Mouse (Mus musculus): Measurements from ENCODE around the gene Thyn1.

Thyn1 gene

GRCm38 (mm10) chr9:26999461-27000395 lies at the start of gene Thyn1, which contains the start of gene Acad8:
Gene Thyn1, plus strand, starts transcription at chr9:26999710.
Gene Acad8, minus strand, starts transcription at chr9:26999566.
- peak; percentile 86 to 90 for DNase-seq (ENCODE audit: low read depth in 2 of 2, low spot score in 2 of 2)

DNA sequence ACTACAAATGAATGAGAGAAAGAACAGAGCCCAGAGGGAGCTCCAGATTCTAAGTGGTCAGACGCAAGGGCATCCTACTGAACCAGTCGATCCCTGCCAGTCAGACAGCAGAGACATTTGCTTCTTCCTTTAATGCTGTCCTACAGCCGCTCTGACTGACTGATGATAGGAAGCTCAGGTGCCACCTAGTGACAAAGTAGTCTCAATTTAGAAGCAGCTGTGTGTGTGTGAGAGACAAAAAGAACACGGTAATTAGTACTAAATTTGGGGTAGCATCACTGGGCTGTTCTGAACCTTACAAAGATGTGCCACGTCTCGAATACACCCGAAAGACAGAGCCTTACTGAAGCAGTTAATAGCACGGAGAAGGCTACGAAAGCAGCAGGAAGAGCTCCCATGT lies 21.8 kb upstream of the Thyn1 start:
- DNase-seq (ENCODE audit: low read depth in 2 of 2, low spot score in 2 of 2) = no peak

DNA sequence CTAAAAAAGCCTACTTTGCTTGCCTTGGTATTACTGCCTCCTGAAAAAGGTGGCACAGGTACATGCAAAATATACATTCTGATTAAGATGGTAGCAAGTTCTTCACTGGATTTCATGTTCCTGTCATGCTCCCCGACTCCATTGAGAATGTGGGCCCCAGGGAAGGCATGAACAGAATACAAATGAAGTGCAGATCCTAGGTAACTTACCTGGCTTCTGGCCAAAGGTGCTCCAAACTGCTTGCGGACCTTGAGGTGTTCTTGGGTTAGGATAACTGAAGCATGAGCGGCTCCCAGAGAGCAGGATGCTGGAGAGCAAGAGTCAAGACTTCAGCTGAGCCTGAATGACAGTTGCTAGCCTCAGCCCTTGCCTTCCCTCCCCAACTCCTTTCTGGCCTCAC lies 20.7 kb upstream of the Thyn1 start:
- DNase-seq (ENCODE audit: low read depth in 2 of 2, low spot score in 2 of 2) = no peak

- DNase-seq (ENCODE audit: low read depth in 2 of 2, low spot score in 2 of 2) = no peak
These were observed 14.4 kb upstream of the Thyn1 start for GRCm38 (mm10) chr9:26985090-26985613.

GRCm38 (mm10) chr9:26985668-26986277 lies 13.7 kb upstream of the Thyn1 start:
- DNase-seq (ENCODE audit: low read depth in 2 of 2, low spot score in 2 of 2) = no peak

GRCm38 (mm10) chr9:26990181-26990580 lies 9.3 kb upstream of the Thyn1 start:
- DNase-seq (ENCODE audit: low read depth in 2 of 2, low spot score in 2 of 2) = no peak

DNA sequence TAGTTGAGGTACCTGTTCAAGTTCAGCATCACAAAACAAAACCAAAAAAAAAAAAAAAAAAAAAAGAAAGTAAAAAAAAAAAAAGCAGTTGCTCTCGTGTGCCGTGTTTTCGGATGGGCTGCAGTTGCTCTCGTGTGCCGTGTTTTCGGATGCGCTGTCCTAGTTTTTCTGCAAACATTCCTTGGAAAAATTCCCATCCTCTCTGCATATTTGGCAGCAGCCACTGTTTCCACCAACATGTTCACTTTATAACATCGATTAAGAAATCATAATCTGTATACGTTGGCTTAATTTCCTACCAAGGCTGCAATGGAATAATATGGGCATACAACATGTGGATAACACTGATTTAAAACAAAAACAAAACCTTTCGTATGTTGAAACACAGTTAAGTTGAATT lies 6.4 kb upstream of the Thyn1 start:
- DNase-seq (ENCODE audit: low read depth in 2 of 2, low spot score in 2 of 2) = no peak

GRCm38 (mm10) chr9:26993900-26994299 lies 5.6 kb upstream of the Thyn1 start:
- no peak for DNase-seq (ENCODE audit: low read depth in 2 of 2, low spot score in 2 of 2)

DNA sequence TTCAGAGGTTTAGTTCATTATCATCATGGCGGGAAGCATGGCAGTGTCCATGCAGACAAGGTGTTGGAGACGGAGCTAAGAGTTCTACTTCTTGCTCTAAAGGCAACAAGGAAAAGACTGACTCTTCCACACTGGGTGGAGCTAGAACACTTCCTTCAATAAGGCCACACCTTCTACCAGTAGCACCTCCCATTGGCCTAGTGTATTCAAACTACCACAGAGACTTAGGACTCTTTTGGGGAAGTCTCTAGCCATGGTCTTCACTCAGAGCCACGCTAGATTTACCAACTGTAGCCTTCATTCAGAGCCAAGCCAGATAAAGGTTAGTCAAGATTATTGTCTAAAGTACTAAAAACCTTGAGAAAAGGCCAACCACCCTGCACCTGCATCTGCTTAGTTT lies 2.4 kb upstream of the Thyn1 start:
- no peak for DNase-seq (ENCODE audit: low read depth in 2 of 2, low spot score in 2 of 2)

DNA sequence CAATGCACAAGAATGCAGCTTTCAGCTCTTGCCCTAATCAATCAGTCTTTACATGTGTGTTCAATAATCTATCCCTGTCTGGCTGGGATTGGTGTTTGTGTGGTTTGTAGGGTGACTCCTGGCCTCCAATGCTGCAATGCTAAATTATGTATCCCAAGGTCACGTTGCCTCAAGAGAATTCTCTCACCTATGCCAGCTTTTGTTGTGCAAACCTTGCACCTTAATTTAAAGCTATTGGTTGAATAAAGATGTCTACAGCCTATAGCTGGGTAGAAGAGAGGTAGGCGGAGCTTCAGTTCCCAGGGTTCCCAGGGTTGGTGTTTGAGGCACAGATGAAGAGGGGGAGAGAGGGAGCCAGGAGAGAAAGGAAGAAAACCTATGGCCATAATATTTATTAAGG lies 2.0 kb upstream of the Thyn1 start:
- DNase-seq (ENCODE audit: low read depth in 2 of 2, low spot score in 2 of 2) = no peak

DNA sequence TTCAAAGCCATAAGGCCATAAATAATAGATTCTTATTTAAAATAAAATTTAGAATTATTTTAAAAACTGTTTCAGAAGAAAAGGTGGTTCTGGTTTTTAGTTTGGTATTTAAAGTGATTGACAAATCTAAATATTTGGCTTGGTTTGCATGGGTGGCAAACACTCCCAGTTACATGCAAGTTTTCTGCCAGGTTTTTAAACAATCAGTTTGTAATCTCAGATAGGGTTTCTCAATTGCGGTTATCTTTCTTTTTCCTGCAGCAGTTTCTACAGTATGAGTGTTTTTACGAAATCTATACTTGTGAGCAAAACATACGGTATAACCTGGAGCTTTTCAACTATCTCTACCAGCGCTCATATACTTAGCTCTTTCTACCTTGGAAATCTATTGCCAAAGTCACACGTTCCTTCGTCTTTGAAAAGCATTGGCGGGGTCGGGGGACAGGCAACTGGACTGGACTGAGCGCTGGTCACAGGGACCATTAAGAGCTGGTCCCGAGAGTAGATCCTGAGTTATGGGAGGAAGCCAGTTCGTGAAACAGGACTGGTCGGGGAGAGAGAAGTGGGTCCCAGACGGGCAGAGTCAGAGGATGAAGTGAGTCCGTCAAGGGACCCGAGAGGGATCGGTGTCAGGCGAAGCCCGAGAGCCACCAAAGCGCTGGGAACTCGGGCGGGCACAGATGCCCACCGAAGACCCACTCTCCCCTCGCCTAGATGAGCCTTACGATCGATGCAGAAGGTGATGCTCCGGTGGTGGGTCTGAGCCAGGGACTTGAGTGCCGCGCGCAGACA lies 645 bp upstream of the Thyn1 start:
- no peak for DNase-seq (ENCODE audit: low read depth in 2 of 2, low spot score in 2 of 2)

GRCm38 (mm10) chr9:27005231-27005630 lies 5.7 kb downstream of the Thyn1 start:
- no peak for DNase-seq (ENCODE audit: low read depth in 2 of 2, low spot score in 2 of 2)

DNA sequence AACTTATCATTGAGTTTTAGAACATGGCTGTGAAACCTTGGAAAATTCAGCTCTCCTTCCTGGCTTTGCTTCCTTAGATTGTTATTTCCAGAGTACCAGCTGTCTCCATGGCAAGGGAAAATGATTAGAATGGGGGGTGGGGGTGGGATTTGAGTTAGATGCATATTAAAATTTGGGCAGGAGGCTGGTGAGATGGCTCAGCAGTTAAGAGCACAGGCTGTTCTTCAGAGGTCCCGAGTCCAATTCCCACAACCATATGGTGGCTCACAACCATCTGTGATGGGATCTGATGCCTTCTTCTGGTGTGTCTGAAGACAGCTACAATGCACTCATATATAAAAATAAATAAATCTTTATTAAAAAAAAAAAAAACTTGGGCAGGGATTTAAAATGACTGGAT lies 6.4 kb downstream of the Thyn1 start:
- no peak for DNase-seq (ENCODE audit: low read depth in 2 of 2, low spot score in 2 of 2)

DNA sequence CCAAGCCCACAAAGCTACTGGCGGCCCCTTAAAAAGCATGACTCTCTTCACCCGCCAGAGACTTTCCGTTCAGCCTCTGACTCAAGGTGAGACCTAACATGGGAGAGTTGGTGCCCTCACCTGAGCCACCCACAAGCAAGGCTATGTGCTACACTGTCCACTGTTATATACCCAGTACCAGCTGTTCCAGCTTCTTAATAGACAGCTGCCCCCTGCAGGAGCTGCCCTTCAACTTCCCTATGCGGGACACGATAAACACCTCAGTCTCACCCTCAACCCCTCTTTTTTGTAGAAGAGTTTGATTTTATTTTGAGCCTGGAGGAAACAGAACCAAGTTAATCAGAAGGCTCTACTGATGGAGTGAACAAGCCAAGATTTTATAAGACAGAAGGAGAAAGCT lies 7.4 kb downstream of the Thyn1 start:
- DNase-seq (ENCODE audit: low read depth in 2 of 2, low spot score in 2 of 2) = no peak

DNA sequence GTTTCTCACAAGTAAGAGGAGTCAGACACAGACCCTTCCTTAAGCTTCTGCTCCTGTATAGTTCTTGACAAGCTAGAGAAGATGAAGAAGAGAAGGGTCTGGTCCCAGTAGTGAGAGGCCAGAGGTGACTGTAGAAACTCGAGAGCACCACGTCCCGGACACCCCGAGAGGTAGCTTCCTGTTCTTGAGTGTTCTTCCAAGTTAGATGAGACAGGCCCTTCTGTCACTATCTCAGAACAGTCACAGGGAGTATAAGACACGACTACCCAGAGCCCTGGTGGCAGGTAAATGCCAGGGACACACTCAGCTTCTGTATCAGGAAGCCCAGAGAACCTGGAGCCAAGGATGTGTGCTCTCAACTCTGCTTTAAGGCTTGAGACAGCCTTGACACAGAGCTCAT lies 9.7 kb downstream of the Thyn1 start:
- DNase-seq (ENCODE audit: low read depth in 2 of 2, low spot score in 2 of 2) = no peak

GRCm38 (mm10) chr9:27011572-27011971 lies 12.1 kb downstream of the Thyn1 start:
- DNase-seq (ENCODE audit: low read depth in 2 of 2, low spot score in 2 of 2) = no peak

DNA sequence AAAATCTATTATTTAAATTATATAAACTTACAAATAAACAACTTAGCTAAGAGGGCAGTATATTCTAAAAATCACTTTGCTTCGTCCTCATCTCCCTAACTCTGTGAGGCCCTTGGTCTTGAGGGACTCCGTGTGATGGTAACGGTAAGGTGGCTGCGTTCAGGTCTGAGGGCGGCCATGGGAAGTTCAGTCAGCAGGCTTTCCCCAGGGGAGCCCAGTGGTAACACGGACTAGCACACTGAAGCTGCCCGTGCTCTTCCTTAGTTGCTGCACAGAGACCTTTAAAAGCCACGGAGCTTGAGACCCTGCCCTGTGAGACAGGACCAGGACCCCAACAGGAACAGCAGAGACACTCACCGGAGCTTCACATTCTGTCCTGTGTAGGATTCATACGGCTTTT lies 19.5 kb downstream of the Thyn1 start:
- DNase-seq (ENCODE audit: low read depth in 2 of 2, low spot score in 2 of 2) = no peak

DNA sequence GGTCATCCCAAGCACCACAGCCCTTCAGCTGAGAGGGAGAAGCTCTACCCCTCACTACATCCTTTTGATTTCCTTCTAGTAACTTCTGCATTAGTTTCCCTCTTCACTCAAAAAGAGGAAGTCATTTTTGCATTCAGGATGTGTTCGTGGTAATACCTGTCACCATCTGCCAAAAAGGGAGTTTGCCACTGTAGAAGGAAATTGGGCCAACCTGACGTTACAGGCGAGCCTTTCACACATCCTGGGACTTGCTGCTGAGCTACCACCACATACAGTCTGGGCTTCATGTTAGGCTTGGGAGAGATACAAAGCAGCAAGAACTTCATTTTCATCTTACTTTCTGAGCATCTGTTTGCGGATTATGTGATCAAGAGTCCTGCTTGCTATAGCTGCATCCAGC lies 24.2 kb downstream of the Thyn1 start:
- no peak for DNase-seq (ENCODE audit: low read depth in 2 of 2, low spot score in 2 of 2)

GRCm38 (mm10) chr9:27026708-27027107 lies 27.2 kb downstream of the Thyn1 start:
- no peak for DNase-seq (ENCODE audit: low read depth in 2 of 2, low spot score in 2 of 2)

- DNase-seq (ENCODE audit: low read depth in 2 of 2, low spot score in 2 of 2) = peak; percentile 37 to 44
These were observed 29.7 kb downstream of the Thyn1 start for GRCm38 (mm10) chr9:27029022-27029827.
